Mouse (Mus musculus): ENCODE measurements around the gene Trak1.

DNA sequence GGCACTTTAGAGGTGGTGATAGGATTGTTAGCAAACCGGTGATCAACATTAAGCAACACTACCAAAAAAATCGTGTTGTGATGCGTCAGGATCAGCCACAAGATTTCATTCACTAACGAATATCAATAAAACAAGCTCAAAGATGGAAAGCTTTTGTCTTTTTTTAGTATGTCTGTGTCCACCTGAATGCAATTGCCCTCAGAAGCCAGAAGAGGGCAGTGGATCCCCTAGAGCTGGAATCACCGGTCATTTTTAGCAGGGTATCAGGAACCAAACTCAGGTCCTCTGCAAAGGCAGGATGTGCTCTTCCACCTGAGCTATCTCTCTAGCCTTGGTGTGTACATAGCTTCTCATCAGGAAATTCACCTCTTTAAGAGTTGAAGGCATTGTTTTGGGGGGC lies 177.5 kb downstream of the Trak1 start:
- no peak for TF ChIP-seq POLR2A (IDR thresholded peaks at IDR 0.05; ENCODE audit: low read depth, low read length)
- no peak for TF ChIP-seq CTCF (IDR thresholded peaks at IDR 0.05; ENCODE audit: borderline replicate concordance, insufficient read depth, low read length)
